Comparison of ENCODE assay signal across 9 mouse cellular contexts in genomic region chr8:120407701-120408240, GRCm38 (mm10).
A peak's percentile ranks its signal among the peaks of the same experiment; 100 is the strongest.
DNase-seq lines count a peak whose midpoint lies in the region; ATAC-seq and TF ChIP-seq lines count a peak whose summit lies in the region.
"Had no signal": no experiment of that assay in that cellular context is flagged by ENCODE, and none has a peak within 500 bp of the region (broad histone marks: within the 10 kb centered on the region; RNA-seq: fewer than 3 reads in every experiment).

No protein-coding gene starts in this region.

- no peak overlapping the region for H3K4me3 ChIP-seq in cortical plate, adult 2 months (ENCODE audit: insufficient read depth, low read length)
- no peak overlapping the region for H3K4me3 ChIP-seq in heart, embryonic 11.5 days (ENCODE audit: low read depth, low read length)
- H3K4me3 ChIP-seq in kidney, postnatal 0 days (replicated peaks; ENCODE audit: low read depth, low read length): no peak overlapping the region
- peak overlapping the region; percentile 11 for H3K4me3 ChIP-seq in megakaryocyte, embryonic 14.5 days (replicated peaks)

- H3K36me3 ChIP-seq in heart, embryonic 11.5 days (ENCODE audit: control insufficient read depth, insufficient read depth, low read length): no peaks in the 10 kb centered on the region
- H3K36me3 ChIP-seq in kidney, postnatal 0 days (ENCODE audit: insufficient read depth, low read length): no peaks in the 10 kb centered on the region
- no peaks in the 10 kb centered on the region for H3K36me3 ChIP-seq in megakaryocyte, embryonic 14.5 days (replicated peaks; ENCODE audit: low read length)

- 0 out of 2 replicates have a peak, but pooled peaks have one; percentile 40 for ATAC-seq in heart, embryonic 11.5 days (replicated peaks; ENCODE audit: insufficient number of reproducible peaks, low FRiP score, low TSS enrichment)
- peak; percentile 37 for ATAC-seq in kidney, postnatal 0 days (replicated peaks; ENCODE audit: low FRiP score, low read depth)
- ATAC-seq: Patski had no signal

- peaks cover 5% of the 10 kb centered on the region; the same call in 1 of the 2 replicates for H3K4me1 ChIP-seq in cortical plate, adult 2 months (ENCODE audit: control insufficient read depth, insufficient read depth, low read length)
- H3K4me1 ChIP-seq in heart, embryonic 11.5 days (ENCODE audit: control insufficient read depth, insufficient read depth, low read length): peaks cover 33% of the 10 kb centered on the region
- no peaks in the 10 kb centered on the region; the same call in 1 of the 2 replicates for H3K4me1 ChIP-seq in kidney, postnatal 0 days (replicated peaks; ENCODE audit: insufficient read depth, low read length)
- H3K4me1 ChIP-seq in megakaryocyte, embryonic 14.5 days: peaks cover 99% of the 10 kb centered on the region

- TF ChIP-seq CTCF in cortical plate, adult 2 months (IDR thresholded peaks at IDR 0.05; ENCODE audit: extremely low read depth, insufficient read depth, low read length): peak; percentile 19; the same call in 1 of the 2 replicates
- TF ChIP-seq CTCF in kidney, postnatal 0 days (IDR thresholded peaks at IDR 0.05; ENCODE audit: low read depth): peak; percentile 70

- H3K9ac ChIP-seq in heart, embryonic 11.5 days (ENCODE audit: low read depth, low read length): no peak overlapping the region
- no peak overlapping the region for H3K9ac ChIP-seq in kidney, postnatal 0 days (ENCODE audit: low read depth, low read length)

- H3K4me2 ChIP-seq in heart, embryonic 11.5 days: no peak overlapping the region
- no peak overlapping the region for H3K4me2 ChIP-seq in kidney, postnatal 0 days (ENCODE audit: low read length)

- H3K27me3 ChIP-seq in heart, embryonic 11.5 days (ENCODE audit: control insufficient read depth, insufficient read depth, low read length): peaks cover 3% of the 10 kb centered on the region; the same call in 1 of the 2 replicates
- H3K27me3 ChIP-seq in kidney, postnatal 0 days (ENCODE audit: insufficient read depth, low read length): no peaks in the 10 kb centered on the region
- peaks cover 5% of the 10 kb centered on the region for H3K27me3 ChIP-seq in megakaryocyte, embryonic 14.5 days (replicated peaks)
- H3K27me3 ChIP-seq: Patski had no signal

- DNase-seq in cerebellum, adult 11-12 months: peak; percentile 49
- DNase-seq in cerebellum, adult 9-10 months: no peak
- peak; percentile 64 for DNase-seq in kidney, postnatal 0 days (ENCODE audit: low spot score)
- peak; percentile 65 to 84 for DNase-seq in spleen, postnatal 4 days (ENCODE audit: low spot score in 2 of 2)
- no peak for DNase-seq in left cerebral cortex, adult 8-10 months (ENCODE audit: low spot score in 2 of 2)

- H3K27ac ChIP-seq in cortical plate, adult 2 months (ENCODE audit: insufficient read depth, low read length): no peak overlapping the region
- no peak overlapping the region for H3K27ac ChIP-seq in heart, embryonic 11.5 days (ENCODE audit: low read depth, low read length)
- H3K27ac ChIP-seq in kidney, postnatal 0 days: no peak overlapping the region

- no peaks in the 10 kb centered on the region for H3K9me3 ChIP-seq in heart, embryonic 11.5 days (replicated peaks; ENCODE audit: control insufficient read depth, low read length)
- no peaks in the 10 kb centered on the region for H3K9me3 ChIP-seq in kidney, postnatal 0 days (replicated peaks; ENCODE audit: low read length)
- H3K9me3 ChIP-seq in megakaryocyte, embryonic 14.5 days: no peaks in the 10 kb centered on the region

- 14% methylated on average over 9 of the region's 9 CpGs for WGBS in heart, embryonic 11.5 days (ENCODE audit: insufficient replicate concordance)
- WGBS in kidney, postnatal 0 days: 23% methylated on average over 9 of the region's 9 CpGs

- no peak for TF ChIP-seq POLR2A in cortical plate, adult 2 months (IDR thresholded peaks at IDR 0.05; ENCODE audit: extremely low read depth, insufficient read depth, low read length)

Comparison
In these comparisons a context has a peak if more than half of its experiments do, and no peak if none do; other contexts are left out.
1. DNase-seq: peak in cerebellum, adult 11-12 months (single experiment), kidney, postnatal 0 days (single experiment) and spleen, postnatal 4 days (2 of 2); none in cerebellum, adult 9-10 months (single experiment) and left cerebral cortex, adult 8-10 months (0 of 2).